Mouse (Mus musculus) G1E (cell line): ENCODE results near the gene Smg6.

Experiments
- CTCF ChIP-seq: IDR thresholded peaks from 2 replicates; pipeline ENCODE4 v1.5.1; 2012; ENCODE audit warnings: low read depth, low read length, inconsistent platforms, mixed read lengths
- GATA1 ChIP-seq: IDR thresholded peaks from 2 replicates; pipeline ENCODE4 v1.6.1; 2012; ENCODE audit warnings: borderline replicate concordance, low read length, inconsistent platforms, mixed read lengths
- TAL1 ChIP-seq: conservative IDR thresholded peaks from 2 replicates; pipeline ENCODE4 v1.6.1; 2012; ENCODE audit warnings: low read depth, low read length, inconsistent platforms, mixed read lengths

GRCm38 (mm10) chr11:75194121-75194849, 268.7 kb downstream of the Smg6 start:
- TF ChIP-seq CTCF (no peak), GATA1 (no peak), TAL1 (no peak)
